Mouse (Mus musculus) c-Kit-positive CD71-positive TER-119-positive erythroid progenitor cells, embryonic 14.5 days (primary cell): ENCODE results near the gene Lcmt1.

ENCODE experiments used
- DNase-seq: peaks from one replicate; pipeline ENCODE4 v3.0.0-alpha.2; 2013; ENCODE audit warnings: low spot score

Gene Lcmt1

DNA sequence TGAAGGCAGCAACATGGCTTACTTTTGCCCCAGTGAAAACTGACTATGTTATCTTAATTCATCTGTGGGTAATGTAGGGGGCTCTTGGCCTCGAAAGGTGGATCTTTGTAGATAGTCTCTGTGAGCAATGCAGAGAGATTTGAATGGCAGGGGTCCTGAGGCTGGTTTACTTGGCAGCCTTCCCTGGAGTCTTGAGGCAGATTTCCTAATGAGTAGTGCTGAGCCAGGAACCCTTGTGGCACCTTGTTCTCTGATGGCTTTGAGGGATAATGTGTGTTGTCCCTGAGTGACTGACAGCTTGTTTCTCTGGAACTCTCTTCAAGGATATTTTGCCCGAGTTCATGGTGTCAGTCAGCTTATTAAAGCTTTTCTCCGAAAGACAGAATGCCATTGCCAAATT lies 31.5 kb downstream of the Lcmt1 start:
- no peak for DNase-seq

DNA sequence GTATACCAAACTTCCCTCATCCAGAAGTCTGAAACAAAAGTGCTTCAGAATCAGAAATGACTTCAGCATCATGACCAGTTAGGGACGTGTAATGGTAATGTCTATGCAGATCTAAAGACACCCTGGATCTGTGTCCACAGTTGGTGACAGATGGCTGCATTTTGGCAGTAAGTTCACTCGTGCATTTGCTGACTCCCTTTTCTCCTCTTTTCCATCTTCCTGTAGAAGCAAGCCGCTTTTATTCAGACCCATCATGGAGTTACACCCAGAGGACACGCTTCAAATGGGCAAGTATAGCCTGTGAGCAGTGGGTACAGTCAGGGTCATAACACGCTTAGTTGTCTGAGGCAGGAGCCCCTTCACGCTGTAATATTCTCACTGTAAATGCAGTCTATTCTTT lies 34.6 kb downstream of the Lcmt1 start:
- no peak for DNase-seq

DNA sequence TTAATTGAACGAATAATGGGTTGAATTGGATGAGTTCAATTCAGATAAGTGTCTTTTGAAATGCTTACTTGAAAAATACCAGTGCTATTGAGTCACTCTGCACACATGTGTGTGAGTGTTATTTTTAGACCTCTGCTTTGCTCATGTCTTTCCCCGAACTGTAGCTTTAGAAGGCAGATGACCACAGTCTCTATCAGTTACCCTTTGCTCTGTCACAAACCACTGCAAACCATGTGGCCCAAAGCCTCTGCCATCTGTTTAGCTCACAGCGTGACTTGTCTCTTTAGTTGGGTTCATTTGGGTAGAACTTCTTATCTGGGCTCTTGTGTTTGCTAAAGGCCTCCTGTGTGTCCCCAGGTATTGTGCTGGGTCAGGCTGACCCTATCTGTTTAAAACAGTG lies 36.0 kb downstream of the Lcmt1 start:
- DNase-seq: no peak

DNA sequence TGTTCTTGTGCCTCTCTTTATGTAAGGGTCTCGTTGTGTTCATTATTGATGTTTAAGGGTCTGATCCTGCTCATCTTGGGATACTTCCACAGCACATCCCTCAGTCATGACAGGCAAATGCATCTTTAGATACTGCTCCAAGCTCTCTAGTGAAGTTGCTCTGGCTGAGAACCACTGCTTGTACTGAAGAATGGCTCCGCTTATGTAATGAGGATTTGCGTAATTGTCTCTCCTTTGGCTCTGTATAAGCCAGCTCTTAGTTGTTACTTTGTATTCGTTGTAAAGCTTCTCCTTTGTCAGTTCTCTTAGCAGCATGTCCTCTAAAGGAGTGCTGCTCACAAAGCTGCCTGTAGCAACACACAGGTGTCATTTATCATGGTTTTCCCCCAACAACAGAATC lies 37.4 kb downstream of the Lcmt1 start:
- DNase-seq: no peak

DNA sequence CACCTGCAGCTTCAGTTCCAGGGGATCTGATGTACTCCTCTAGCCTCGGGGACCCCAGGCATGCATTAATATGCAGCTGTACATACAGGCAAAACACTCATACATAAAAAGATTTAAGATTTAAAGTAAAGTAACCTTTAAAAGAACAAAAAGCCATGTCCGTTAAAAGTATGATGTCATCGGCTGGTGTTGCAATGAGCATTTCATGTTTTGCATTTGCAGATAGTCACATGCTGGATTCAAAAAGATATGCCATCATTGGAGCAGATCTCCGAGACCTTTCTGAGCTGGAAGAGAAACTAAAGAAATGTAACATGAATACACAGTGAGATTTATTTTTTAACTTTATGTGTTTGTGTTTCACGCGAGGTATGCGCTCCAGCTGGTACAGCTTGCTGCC lies 40.9 kb downstream of the Lcmt1 start:
- no peak for DNase-seq

DNA sequence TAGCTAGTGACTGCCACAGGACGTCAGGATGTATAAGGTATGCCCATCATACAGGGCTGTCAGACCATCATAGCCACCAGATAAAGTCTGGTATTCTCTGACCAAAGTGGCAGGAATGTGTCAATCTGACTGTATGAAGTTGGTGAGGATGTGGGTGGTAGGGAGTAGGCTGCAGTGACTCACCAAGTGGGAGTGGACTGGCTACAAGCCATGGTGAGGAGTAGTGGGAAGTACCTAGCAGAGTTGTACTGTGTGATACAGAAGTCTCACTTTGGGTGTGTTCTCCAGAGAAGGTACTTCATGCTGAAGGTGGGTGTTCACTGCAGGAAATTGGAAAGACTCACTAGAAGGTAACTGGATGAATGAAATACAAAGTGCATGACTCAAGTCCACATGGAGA lies 41.5 kb downstream of the Lcmt1 start:
- no peak for DNase-seq

DNA sequence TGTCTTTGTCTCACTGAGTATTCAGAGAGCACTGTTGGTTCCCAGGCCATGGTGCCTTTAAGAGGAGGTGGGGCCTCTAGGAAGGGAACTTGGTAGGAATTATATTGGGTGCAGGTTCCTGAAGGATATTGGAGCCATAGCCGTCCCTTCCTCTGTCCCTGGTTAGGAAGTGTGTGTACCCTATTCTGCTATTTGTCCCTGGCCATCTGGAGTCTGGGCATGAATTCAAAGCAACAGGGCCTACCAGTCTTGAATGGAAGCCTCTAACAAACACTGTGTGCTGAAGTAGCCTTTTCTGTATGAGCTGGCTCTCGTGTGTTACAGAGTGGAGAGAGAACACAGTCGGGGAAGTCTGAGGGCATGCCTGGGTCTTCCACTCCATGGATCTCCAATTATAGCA lies 42.6 kb downstream of the Lcmt1 start:
- no peak for DNase-seq

DNA sequence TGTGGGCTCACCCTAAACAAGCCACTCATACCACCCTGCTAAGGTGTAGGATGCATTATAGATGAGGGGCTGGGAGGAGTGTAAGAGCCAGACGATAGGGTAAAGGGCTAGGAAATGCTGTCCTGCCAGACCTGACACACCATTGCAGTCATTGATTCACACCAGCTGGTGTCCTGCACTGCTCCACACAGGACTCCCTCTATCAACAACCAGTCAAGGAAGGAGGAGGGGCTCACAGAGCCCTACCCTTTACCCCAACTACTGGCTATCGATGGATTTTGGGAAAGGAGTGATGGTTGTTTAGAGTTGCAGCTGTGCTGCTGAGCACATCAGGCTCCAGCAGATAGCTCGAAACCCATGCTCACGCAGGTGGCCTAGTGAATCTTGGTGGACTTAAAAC lies 47.2 kb downstream of the Lcmt1 start:
- DNase-seq: no peak

DNA sequence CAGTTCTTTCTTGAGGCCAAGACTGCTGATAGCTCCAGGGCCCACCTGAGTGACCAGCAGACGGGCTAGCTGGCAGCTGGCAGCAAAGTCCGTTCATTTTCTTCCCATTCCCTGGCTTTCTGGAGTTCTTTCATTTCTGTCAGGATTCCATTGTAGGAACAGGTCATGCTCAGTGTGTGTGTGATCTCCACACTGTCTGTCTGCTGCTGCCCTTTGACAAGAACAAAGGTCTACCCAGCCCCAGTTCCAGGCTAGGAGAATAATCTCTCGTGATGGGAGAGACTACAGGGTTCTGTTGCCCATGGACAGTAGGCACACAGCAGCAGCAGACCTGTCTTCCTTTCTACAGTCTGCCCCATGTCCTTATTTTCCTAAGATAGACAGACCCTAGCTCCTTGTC lies 48.1 kb downstream of the Lcmt1 start:
- DNase-seq: no peak

DNA sequence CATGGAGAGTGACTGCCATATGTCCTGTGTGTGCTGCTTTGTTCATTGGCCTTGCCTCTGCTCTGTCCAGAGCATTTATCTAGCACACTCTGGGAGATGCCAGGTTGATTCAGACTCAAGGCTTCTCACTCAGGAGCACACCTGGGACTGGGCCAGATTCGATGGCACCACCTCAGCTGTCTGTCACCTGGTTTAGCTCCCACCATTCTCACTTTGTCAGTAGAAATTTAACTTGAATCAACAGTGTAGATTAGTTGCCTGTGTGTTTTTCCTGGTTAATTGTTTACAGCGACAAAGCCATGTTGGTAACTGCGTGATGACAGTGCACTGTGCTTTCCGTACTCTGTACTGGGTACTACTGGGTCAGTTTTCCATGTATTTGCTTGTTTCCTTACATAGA lies 50.4 kb downstream of the Lcmt1 start:
- DNase-seq: no peak

DNA sequence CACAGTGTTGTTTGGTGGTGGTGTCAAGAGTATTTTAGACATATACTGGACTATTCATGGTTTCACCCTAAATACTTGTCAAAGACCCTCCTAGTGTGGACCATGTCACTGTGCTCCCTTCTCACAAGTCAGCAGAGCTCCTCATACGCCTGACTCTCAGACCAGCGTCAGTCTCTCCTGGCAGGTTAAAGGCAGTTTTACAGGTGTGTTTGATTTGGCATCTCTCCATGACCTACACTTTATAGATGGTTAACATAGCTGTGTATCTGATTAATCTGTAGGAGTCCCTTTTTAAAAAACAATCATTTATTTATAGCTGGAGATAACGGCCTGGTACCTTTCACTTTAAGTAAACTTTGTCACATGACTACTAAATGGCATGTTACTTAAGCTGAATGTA lies 52.4 kb downstream of the Lcmt1 start:
- DNase-seq: no peak

DNA sequence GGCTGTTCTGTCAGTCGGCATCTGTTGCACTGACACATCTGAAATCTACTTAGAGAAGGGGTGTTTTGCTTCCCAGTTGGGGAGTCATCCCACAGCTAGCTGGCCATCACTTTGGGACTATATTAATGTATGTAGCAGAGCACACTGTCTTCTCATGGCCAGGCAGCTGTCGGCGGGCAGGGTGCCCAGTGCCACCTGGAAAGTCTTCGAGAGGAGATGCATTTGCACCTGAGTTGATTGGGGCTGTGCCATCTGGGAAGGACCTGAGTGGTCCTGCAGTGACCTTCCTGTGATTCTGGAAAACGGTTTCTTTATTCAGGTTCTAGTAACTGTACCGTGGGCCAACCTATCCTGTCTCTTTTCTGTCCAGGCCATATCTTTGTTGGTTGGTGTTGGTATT lies 54.7 kb downstream of the Lcmt1 start:
- no peak for DNase-seq

DNA sequence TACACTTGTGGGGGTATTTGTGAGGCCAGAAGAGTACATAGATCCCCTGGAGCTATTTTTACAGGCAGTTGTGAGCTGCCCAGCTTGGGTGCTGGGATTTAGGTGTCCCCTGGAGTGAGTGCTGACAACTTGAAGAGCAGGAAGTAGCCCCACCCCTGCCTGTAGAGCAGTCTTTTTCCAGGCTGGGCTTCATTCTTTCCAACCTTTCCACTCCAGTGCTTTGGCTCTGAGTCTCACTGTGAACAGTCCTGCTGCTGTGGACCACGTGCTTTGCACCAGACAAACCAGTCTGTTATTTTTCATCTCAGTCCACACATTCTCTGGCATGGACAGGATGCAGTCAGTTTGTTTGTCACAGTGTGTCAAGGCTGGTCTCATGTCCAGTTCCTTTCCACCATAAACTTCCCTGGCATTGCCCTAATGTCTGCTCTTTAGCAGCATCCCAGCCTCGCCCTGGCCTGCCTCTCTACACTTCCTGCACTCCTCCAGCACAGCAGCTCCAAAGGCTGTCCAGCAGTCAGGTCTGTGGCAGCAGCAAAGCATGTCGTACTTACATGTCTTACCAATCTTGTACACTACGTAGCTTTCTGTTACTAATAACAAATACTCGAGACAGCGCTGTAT lies 55.7 kb downstream of the Lcmt1 start:
- no peak for DNase-seq

DNA sequence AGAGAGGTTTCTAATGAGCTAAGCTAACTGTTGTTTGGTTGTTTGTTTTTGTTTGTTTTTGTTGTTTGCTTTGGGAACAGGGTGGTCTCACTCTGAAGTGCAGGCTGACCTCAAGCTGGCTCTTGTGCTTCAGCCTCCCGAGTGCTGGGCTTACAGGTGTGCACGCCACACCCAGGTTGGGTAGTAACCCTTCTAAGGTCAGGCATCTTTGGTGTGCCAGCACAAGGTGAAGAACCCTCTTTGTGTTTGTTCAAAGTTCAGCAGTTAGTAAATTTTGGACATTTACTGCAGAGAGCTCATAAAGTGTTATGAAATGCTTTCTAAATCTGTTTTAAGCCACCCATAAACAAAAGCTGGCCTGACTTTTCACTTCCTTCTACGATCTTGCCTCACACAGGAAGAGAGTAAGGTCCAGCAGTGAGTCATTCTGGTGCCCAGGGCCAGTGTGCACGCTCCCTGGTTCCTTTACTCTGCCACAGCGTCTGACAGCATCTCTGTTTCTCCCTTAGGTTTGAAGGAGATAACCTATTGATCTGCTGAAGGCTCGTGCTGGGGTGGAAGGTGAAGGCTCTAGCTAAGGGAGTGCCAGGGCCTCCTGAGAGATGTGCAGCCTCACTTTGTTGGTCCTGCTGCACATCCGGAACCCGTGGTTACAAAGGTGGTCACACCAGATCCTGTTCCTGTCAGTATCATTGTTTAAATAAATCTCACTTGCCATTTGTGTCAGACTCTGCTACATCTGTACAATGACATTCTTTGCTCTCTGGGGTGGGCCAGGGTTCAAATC lies 60.2 kb downstream of the Lcmt1 start:
- DNase-seq: no peak

DNA sequence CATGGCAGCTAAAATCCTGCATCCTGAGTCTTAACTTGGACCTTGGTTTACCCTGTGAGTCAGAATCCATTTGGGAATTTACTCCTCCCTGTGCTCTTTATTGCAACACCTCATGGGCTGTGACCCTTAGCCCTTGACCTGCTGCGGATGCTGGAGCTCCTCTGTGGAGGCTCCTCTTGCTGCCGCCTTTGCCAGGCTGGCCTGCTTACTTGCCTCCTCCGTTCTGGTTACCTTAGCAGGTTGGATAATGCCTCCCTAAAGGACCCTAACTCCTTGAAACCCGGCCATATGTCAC lies 60.8 kb downstream of the Lcmt1 start:
- no peak for DNase-seq

DNA sequence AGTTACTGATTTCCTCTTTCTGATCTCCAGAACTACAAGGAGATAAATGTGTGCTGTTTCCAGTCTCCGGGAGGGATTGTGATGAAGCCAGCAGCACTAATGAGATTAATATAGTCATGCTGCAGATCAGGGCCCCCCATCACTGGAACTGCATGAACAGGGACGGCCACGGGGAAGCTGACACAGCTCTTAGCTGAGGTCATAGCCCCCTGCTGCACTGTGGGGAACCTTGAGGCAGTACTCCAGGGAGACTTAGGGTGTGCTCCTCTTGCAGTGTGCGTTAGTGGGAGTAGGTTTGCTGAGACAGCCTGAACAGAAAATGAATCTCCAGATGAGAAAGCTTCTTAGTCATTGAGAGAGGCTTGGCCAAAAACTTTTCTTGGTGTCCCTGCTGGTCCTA lies 61.6 kb downstream of the Lcmt1 start:
- DNase-seq: no peak

DNA sequence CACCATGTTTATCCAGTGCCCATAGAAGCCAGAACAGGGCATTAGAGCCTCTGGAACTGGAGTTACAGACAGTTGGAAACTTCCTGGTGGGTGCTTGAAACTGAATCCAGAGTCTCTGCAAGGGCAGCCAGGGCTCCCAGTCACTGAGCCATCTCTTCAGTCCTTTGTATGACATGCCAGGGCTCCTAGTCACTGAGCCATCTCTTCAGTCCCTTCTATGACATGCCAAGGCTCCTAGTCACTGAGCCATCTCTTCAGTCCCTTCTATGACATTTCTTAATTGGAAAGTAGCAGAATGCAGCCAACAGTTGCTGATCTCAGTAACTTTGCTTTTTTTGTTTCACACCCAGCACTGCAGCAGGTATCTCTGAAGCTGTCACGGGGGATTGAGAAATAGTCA lies 72.5 kb downstream of the Lcmt1 start:
- DNase-seq: no peak

DNA sequence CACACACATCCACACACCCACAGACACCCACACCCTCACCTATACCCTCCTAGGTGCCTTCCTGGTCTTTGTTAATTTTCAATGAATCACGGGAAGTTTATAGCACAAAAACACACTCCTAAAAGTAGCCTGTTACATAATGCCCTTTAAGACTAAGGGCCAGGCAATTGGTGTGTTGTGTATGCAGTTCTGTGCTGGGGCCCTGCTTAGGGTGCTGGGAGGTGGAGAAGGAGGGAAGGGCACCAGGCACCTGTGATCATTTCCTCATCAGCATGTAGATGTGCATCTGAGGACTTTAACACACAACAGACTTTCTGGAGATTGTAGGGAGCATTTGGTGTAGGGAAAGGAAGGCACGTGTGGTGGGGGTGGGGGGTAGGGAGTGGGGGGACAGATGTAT lies 79.2 kb downstream of the Lcmt1 start:
- no peak for DNase-seq

DNA sequence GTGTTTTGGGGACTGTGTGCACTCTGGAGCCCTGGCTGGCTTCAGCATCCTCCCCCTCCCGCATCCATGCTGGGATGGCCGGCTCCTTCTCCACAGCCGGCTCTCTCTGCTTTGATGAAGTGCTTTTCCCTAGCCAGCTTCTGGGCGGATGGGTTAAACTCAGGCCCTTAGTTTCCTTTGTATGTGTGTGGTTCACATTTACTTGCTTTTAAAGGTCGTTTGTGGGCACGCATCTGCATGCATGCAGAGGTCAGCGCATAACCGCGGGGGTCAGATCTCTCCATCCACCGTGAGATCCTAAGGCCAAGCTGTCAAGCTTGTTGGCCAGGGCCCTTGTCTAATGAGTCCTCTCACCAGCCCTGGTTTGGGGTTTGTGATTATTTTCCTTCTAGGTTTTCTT lies 80.1 kb downstream of the Lcmt1 start:
- DNase-seq: no peak

DNA sequence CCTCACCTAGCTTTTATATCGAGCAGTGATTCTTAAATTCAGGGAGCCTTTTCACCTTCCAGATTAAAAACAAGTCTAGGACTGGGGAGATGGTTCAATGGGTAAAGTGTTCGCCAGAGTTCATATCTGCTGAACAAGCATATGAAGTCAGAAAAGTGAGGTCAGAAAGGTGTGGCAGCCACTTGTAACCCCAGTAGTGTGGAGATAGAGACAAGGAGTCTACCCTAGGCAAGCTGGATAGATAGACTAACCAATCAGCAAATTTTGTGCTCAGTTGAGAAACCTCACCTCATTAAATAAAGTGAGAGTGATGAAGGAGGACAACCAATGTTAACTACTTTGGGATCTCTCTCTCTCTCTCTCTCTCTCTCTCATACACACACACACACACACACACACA lies 80.9 kb downstream of the Lcmt1 start:
- DNase-seq: no peak

DNA sequence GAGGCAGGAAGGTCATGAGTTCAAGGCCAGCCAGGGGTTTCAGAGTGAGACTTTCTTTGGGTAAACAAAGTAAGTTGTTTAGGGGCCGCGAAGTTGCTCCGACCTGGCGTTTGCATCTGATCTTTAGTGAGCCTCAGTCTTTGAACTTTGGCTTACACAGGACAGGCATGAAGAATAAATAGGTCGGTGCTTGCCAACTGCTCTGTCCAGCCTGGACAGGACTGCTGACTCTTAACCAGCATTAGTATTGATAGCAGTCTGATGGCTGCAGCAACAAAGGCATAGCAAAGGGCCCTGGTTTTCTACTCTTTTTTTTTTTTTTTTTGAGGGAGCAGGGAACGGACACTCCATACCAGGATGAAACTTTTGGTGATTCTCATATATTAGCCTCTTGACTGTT lies 83.0 kb downstream of the Lcmt1 start:
- DNase-seq: no peak

DNA sequence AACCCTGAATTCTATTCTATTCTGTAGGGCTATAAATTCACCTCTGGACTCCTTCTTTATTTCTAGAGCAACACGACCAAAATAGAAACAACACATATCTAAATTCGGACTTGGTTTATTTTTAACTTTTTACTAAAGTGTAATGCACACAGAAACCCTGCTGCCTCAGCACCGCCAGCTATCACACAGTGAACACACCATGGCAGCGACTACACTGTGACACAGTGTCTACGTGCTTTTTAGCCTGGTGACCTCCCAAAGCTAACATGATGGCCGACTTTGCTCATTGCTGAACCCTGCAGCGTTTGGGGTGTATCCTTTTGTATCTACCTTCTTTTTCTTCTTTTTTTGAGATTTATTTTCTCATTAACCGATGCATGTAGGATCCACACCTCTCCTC lies 83.5 kb downstream of the Lcmt1 start:
- no peak for DNase-seq

DNA sequence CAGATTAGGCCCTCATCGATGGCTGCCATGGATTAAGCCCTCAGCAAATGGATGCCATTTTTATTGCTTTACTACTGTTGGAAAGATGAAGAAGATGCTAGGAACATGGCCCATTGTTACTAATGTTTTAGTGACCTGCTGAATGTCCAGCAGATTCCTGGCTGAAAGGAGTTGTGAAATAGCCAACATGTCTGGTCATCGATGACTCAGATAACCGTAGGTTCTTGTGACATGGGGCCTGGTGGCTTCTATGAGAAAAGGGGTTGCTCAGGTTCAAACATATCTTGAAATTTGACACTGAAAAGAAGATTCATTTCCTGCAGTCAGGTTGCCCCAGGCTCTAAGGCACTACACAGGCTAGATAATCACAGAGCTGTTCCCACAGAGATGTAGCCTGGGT lies 85.5 kb downstream of the Lcmt1 start:
- no peak for DNase-seq

DNA sequence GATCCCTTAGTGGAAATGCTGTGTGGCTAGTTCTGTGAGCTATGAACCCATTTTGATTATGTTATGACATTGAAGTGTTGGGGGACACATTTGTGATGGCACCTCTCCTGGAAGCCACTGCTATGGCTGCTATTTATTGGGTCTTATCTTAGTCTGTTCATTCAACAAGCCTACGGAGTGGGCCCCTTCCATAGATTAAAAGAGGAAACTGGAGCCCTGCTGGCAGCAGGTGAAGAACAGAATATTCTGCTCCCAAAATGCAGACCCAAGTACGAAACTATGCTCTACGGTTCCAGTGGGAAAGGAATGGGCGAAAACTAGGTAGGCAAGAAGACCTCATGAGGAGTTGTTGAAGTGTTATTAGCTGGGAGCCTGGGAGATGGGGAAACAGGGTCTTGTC lies 88.7 kb downstream of the Lcmt1 start:
- DNase-seq: no peak
